Mouse (Mus musculus): ENCODE results near the gene Tk1. TPM values are rescaled to one million over a fixed set of nuclear protein-coding genes. Genes with fewer than 3 reads are reported as not detected.

Gene Tk1
- 29.1 and 34.8 TPM in 2 replicates for total RNA-seq (2021)
- long read RNA-seq, experiment 1, transcript Tk1-201 (7 exons, 1,440 nt), result major isoform, 30 of 38 reads
- long read RNA-seq, experiment 1, partial matches to known transcripts, result 1 of 38 reads
- long read RNA-seq, experiment 1, other reads (novel, unspliced or antisense), result 3 of 38 reads
- long read RNA-seq, experiment 2, transcript Tk1-201 (7 exons, 1,440 nt), result major isoform, 22 of 31 reads
- long read RNA-seq, experiment 2, partial matches to known transcripts, result 0 of 31 reads
- long read RNA-seq, experiment 2, other reads (novel, unspliced or antisense), result 7 of 31 reads

DNA sequence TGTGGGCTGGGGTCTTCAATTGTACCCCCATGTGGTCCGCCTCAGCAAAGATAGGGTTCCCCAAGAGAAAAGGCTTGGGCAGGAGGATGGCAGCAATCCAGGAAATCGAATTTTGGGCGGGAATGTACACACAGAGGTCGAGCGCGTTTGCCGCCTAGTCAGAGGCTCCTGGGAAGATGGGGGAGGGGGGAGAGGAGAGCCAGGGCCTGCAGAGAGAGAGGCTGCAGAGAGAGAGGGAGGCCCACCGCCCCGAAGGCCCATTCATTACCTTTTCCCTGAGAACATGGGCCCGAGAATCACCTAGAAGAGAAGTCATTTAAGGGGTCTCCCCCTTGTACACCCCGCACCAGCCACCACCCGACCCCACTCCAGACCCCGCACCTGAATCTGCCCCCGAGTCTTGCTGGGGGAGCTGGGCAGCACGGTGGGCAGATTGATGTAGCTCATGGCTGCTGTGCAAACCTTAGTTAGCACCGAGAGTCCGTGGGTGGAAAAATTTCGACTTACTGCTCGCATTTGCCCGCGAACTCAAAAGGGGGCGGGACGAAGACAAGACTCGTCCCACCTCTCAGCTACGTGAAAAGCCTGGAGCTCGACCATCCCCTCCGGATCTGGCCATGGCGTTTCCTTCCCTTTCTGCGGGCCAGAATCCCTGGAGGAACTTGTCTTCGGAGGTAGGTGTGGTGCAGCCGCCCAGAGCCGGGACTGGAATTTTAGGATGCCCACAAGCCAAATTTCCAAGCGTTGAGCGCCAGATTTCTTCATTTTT, at the start of gene Tk1, which contains the start of gene Afmid:
Tk1 (minus strand) TSS at position 760 of the 769 bp plus-strand sequence.
Afmid (plus strand) TSS at position 592 of the 769 bp plus-strand sequence.
- peak; percentile 85 for DNase-seq

GRCm38 (mm10) chr11:117875681-117876080, 49.8 kb upstream of the Tk1 start:
- no peak for DNase-seq

DNA sequence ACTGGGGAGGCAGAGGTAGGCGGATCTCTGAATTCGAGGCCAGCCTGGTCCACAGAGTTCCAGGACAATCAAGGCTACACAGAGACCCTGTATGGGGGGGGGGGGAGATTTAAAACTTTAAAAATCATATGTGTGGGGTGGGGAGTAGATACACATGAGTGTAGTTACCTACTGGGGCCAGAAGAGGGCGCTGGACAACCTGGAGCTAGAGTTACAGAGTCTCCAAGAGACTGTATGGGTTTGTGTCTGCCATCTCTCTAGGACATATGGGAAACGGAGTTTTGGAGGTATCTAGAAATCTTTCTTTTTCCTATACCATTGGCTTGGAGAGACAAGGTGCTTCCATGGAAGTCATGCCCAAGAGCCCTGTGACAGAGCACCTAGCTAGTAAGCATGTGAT, 48.5 kb upstream of the Tk1 start:
- DNase-seq, result peak; percentile 53

DNA sequence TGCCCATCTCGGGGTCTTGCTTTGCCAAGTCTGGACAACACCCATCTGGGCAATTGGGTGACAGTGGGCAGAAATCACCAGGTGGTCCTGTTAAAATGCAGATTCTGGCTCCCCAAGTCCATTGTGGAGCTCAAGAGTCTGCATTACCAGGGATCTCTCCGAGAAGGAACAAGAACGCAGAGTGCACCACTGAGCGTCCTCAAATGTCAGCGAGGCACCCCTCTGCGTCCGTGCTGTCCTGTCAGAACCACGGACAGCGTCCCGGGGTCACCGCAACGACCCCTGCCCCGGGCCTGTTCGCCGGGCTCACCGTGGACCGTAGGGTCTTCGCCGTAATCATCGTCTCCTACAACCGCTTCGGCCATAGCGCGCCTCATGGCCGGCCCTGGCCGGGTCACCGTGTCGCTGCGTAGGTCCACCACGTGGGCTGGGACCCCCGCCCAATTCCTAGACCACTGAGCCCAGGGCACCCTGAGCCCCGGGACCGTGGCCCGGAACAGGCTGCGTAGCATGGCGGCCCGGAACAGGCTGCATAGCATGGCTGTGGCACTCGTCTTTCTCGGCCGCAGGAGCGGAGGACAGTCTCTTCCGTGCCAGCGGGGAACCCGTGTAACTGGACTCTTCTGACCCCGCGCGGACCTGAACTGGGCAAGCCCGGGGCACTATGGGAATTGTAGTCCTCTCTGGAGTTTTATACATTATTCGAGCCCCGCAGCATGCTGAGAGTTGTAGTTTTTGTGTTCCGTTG, 47.1 kb upstream of the Tk1 start, which contains the start of gene Tha1:
Tha1 (minus strand) TSS at position 621 of the 748 bp plus-strand sequence.
- DNase-seq, result peak; percentile 93

GRCm38 (mm10) chr11:117871911-117872584, 46.2 kb upstream of the Tk1 start:
- DNase-seq, result no peak

- DNase-seq, result no peak
Measured at GRCm38 (mm10) chr11:117871376-117871775, 45.5 kb upstream of the Tk1 start.

DNA sequence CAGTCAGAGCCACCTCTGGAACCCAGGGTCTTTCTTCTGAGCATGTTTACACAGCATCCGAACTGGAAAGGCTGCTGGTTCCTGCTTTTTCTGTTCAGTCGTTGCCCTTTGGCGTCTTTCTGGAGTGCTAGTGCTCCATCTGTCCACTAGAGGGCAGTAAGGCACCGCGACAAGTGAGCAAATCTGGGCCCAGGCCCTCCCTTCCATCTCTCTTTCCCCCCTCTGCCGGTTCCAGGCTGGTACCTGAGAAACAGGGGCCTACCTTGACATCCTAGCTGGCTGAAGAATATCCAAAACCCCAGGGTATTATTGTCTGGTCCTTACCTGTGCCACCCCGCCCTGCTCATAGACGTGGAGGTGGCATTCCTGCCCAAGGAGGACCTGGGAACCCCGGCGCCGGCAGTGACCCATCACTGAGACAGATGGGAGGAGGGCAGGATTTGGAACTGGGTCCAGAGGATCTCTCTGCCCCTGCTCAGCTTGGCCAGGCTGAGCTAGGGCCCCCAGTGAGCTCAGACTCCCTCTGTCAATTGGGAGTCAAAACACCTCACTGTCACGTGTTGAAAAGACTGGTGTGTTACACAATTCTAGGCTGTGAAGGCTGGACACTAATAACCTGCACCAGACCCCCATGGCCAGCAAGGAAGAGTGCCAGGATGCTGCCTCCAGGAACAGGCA, 44.9 kb upstream of the Tk1 start:
- peak; percentile 84 for DNase-seq

GRCm38 (mm10) chr11:117865988-117866387, 40.1 kb upstream of the Tk1 start:
- no peak for DNase-seq

- no peak for DNase-seq
Measured at GRCm38 (mm10) chr11:117864805-117865204, 38.9 kb upstream of the Tk1 start.

DNA sequence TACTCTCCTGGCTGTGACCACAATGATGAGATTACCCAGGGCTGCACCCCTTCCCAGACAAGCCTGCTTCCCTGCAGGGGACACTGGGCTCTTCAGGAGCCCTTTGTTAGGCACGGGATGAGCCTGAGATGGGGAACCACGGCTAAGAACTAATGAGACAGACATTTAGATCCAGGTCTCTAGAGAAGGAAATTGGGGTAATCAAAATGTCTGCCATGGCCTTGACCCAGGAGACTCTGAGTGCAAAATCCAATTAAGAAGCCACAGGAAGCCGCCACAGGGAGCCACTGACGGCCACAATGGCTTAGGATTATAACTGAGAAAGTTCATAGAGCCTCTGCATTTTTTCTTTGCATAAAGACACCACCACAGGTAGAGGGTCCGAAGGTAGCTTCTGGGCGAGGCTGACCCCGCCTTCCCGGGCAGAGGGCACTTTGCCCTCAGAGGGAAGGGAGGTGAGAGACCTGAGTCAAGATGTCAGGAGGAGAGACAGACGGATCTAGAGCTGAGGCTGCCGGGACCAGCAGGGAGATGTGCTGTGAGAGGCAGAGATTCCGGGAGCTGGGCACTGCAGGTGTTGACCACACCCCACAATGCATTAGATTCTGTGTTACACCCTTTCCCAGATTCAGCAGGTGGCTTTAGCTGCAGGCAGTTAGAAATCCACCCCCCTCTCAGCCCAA, 37.4 kb upstream of the Tk1 start:
- no peak for DNase-seq

DNA sequence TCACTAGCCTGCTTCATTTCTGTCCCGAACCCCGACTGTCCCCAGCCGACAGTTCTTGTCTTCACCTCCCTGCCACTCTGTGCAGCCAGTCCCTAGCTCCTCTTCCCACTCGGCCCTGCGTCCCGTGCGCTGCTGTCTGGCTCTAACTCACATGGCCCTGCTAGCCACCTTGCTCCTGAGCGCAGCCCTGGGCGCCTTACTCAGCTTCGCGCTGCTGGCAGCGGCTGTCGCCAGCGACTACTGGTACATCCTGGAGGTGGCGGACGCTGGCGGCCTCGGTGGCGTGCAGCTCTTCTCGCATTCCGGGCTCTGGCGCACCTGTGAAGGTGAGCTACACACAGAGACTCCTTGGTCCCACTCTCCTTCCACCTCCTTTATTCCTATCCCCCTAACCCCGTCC, 34.7 kb upstream of the Tk1 start, which contains the start of gene Tmem235:
Tmem235 (plus strand) TSS at position 152 of the 400 bp plus-strand sequence.
- DNase-seq, result no peak

- no peak for DNase-seq
Measured at GRCm38 (mm10) chr11:117858392-117858791, 32.5 kb upstream of the Tk1 start.

- no peak for DNase-seq
Measured at GRCm38 (mm10) chr11:117857462-117857861, 31.6 kb upstream of the Tk1 start.

- no peak for DNase-seq
Measured at GRCm38 (mm10) chr11:117855975-117856374, 30.1 kb upstream of the Tk1 start.

DNA sequence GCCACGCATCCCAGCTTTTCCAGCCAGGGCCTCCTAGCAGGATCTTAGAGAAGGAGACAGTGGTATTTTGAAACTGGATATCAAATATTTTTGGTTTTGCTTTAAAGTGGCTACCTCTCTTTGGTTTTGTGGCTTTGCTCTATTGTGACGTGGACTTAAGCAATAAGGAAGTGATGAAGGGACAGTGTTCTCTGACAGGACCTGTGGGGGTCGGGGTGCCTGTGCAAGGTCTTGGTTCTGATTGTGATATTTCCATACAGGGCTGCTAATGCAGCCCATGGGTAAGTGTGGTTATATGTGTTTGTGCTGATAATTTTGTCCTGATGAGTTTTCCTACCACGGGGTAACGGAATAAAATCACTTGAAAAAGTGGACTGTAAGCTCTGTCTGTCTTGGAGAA, 29.5 kb upstream of the Tk1 start:
- DNase-seq, result no peak

- DNase-seq, result no peak
Measured at GRCm38 (mm10) chr11:117854241-117854640, 28.3 kb upstream of the Tk1 start.

DNA sequence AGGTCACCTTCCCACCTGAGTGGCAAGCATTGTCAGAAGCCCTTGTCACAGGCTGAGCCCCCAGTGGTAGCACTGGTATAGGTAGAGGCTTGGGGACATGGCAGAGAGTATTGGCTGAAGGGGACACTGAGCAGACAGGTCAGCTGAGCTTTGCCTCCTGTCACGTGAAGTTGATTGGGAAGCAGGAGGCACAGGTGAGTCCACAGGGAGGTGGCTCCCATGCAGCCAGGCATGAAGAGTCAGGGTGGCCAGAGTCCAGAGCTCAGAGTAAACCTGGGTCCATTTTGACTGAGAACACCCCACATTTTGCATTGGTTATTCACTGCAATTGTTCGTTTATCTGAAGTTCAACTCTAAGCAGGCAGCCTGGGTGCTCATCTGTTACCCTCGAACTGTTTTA, 27.0 kb upstream of the Tk1 start:
- DNase-seq, result no peak

GRCm38 (mm10) chr11:117848985-117849671, 23.2 kb upstream of the Tk1 start, which contains the start of gene Birc5:
Gene Birc5, plus strand, starts transcription at chr11:117849251.
- peak; percentile 98 for DNase-seq

GRCm38 (mm10) chr11:117848271-117848984, 22.5 kb upstream of the Tk1 start:
- peak; percentile 67 for DNase-seq
